Mouse (Mus musculus) B cell, adult 2 months (primary cell): ENCODE data around the gene Meaf6.
A peak's percentile ranks its signal among the peaks of the same experiment; 100 is the strongest.

Source experiments
- DNase-seq, 2 experiments: peaks; one replicate each; pipeline ENCODE4 v3.0.0; 2022

Meaf6 gene

DNA sequence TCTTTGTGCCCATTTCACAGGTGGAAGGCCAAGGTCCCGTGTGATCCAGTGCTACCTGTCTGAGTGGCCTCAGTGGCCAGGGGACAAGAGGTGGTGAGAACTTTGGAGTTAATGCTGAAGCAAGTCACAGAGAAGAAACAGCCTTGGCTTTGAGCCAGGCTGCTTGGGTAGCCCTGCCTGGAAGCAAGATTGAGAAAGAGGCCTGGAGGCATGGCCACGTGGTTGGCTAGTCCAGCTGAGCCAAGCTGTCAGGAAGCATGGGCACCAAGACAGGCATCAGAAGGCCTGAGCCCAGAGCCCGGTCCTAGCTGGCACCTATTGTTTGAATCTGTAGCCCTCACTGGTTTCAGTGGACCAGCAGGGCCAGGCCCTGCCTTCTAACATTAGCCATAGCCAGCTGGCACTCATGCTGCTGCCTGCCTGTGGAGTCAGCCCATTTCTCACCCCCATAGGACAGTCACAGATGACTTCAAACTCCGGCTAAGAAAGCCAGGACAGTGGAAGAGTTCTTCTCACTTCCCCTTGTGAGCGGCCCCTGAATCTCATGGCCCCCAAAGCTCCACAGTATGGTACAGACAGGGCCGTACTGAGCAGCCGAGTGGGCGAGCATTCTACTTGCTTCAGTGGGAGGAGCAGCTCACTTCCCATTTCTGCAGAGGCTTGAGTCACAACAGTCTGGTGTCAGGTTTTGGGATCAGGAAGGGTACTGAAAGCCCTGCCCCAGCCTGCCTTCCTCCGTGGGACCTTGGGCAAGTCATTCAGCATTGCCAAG is 31.3 kb downstream of the Meaf6 start:
- DNase-seq = peak; percentile 81 to 84

DNA sequence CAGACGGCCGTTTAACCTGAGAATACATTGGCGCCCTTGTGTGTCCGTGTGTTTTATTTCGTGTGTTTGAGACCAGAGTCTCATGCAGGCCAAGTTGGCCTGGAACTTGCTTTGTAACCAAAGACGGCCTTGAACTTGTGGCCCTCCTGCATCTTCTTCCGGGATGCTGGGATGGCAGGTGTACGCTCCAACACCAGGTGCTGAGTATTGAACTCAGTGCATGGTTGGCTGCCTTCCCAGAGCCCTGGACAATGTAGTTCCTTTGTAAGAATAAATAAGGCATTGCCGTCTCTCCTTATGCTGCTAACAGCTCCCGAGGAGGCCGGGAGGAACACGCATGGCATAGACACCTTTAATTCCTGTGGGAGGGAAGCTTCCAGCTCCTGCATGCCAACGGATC is 32.0 kb downstream of the Meaf6 start:
- no peak for DNase-seq

DNA sequence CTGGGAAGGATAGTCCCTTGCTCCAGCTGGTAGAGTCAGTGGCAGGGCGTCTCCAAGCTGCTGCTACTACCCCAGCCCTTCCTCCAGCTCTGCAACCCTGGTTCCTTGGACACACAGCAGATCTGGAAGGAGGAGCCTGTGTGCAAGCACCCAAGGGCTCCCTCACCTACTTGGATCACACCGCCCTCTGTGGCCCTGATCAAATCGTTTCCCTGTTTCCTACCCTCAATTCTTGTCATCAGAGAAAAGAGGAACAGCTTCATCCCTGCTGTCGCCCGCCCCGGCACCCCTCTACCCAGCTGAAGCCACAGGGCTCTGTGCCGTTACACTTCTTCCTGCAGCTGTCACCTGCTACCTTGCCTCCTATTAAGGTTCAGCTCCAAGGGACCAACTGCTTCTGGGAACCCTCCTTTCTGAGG is 33.0 kb downstream of the Meaf6 start:
- peak; percentile 76 to 80 for DNase-seq

DNA sequence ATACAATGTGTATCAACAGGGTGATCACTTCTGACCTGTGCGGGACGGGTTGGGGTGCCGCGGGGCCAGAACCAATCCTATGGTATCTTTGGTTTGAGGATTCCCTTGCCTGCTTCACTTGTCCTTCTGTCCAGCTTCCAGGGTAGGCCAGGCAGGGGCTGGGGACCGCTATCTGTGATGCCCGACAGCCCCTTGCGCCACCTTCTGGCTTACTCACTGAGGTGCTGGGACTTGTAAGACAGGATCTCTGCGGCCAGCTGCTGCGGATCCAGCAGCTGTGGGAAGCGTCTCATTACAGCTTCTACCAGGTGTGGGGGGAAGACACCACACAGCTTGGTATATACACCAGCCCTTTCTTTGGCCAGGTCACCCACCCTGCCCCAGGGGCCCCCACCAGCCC is 34.1 kb downstream of the Meaf6 start:
- DNase-seq = peak; percentile 37

DNA sequence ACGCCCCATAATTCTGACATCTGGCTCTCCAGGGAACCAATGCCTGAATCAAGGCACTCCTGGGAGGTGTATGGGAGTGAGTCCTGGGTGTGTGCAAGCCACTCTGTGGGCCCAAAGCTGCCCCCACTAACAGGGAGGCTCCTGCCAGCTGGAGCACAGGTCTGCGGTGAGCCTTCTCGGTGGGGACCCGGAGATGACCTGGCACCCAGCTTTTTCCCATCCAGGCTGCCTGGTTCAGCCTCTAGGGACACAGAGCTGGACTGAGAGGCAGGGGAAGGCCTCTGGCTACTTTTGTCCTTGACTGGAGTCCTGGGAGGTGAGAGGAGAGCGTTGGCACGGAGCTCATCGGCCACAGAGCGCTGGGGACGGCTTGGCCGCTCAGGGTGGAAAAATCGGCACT is 34.8 kb downstream of the Meaf6 start:
- DNase-seq = peak; percentile 12 to 20

DNA sequence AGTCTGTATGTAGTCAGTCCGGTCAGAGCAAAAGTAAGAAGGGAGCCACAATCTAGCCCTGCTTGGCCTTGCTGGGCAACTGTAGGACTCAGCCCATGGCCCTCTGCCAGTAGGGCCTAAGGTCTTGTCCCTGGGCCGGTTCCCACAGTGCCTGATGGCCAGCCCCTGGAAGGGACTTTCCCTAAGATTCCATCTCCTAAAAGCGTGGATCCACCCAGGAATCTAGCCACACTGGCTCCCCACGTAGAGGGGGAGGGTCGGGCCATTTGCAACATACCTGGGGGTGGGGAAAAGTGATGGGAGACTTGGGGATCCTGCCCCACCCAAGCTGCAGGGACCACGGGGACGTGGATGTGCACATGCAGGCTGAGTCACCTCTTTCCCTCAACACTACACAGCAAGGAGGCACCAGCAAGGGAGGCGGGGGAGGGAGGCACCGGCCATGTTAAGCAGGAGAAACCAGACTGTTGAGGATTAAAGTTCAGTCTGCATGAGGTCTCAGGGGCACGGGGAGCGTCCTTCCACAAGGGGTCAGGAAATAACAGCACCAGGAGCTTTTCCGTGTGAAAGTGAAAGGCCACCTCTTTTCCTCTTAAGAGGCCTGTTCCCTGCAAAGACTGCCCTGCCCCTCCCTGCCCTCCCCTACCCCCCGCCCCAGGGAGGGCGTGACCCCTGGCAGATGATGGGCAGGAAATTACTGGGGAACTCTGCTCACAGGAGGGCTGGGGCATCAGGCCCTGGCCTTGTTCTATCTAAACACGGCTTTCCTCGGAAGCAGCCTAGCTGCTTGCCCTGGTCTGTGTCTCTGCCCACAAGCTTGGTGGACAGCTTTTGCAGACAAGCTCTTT is 37.7 kb downstream of the Meaf6 start:
- DNase-seq = peak; percentile 51 to 54

DNA sequence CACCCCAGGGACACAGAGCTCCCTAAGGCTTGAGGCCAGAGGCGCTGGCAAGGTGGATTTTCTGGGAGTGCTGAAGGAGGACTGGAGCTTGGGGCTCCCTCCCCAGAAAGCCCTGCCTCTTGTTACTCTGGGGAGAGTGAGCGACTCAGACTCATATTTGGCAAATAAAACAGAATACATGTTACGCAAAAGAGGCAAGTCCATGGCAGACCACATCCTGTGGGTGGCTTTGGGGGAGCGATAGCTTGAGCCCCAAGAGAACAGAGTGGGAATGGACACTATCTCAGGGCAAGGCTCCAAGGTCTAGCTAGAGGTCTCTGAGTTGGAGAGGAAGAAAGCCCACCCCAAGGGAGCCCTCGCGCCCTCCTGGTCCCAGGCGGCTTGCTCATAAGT is 38.3 kb downstream of the Meaf6 start:
- DNase-seq = peak; percentile 64 to 65

DNA sequence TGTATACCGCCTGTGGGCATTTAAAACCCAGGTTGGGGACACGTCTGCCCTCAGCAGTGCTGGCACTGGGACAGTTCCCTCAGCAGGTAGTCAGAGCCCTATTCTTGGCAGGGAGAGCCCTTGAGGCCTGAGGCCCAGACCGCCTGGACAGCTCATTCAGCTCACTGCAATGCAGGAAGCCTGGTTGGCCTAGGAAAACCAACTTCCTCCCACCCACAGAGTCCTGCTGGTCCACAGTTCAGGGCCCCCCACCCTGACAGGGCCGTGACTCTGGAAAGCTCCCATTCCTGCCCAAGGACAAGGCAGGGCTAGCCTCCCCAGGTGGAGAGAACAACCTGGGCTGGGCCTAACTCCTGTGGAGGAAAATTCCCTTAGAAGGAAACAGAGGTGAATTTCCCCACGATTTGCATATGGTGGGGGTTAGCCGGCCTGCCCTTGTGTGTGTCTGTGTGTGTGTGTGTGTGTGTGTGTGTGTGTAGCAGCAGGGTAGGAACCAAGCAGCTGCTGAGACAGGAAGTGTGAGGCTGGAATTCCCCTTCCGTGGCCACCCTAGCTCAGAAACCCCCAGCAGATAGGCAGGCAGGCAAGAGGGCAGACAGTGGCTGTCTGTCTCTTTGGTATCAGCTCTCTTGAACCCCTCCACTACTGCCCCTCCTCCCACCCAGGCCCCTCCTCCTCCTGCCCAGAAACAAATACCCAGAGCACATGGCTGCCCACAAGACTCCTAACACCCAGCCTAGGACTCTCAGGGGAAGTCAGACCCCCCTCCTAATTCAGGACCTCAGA is 39.7 kb downstream of the Meaf6 start:
- peak; percentile 89 to 91 for DNase-seq

DNA sequence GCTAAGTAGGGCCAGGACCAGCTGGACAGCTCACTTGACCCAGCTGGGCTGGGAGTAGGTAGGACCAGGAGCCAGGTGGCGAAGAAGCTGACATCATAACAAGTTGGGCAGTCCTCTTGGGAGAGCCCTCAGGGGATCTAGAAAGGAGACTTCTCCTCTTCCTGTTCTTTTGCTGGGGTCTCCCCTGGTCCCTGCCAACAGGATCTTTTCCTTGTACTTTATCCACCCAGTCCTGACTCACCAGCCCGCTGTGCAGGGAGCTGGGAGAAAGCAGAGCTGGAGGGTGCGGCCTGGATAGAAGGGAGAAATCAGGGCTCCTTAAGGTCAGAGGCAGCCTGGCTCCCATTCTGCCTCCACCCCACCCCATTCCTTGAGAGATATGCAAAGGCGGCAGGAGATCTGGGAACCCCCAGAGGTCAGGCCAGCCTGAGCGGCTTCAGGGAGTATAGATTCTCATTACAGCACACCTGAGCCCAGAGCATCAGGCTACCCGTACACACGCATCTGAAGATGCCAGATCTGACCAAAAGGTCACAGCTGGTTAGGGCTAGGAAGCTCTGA is 40.5 kb downstream of the Meaf6 start:
- peak in 1 of 2 experiments; percentile 30 for DNase-seq

DNA sequence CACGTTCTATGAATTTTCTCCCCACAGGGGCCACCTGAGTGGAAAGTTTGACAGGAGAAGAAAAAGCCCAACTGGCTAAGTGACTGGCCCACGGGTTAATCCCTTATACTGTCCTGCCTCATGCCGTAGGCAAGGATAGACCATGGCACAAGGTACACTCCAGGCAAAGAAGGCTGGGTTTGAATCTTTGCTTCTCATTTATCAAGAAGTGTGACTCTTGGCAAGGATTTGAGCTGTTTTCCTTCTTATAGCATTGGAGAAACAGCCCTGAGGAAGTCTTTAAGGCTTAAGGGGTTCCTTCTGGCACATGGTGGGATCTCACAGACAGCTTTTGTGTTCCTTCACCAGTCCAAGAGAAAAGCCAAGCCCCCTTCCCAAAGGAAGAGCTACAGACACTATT is 41.3 kb downstream of the Meaf6 start:
- peak in 1 of 2 experiments; percentile 25 for DNase-seq

DNA sequence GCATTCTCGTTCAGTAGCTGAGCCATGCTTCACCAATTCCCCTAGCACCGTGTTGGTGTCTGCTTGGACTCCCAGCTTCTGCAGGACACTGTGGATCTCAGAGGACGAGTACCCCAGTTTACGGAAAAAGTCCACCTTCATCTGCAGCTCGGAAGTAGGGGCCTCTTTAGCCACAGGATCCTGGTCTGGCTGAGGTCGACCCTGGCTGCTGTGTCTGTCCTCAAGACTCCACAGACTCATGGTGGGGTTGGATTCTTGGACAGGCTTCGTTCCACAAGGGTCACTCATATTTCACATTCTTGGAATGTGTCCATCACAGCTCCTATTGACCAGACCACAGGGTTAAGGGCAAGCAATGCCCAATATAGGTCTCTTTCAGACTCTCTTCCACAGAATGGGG is 41.8 kb downstream of the Meaf6 start:
- peak in 1 of 2 experiments; percentile 15 for DNase-seq

DNA sequence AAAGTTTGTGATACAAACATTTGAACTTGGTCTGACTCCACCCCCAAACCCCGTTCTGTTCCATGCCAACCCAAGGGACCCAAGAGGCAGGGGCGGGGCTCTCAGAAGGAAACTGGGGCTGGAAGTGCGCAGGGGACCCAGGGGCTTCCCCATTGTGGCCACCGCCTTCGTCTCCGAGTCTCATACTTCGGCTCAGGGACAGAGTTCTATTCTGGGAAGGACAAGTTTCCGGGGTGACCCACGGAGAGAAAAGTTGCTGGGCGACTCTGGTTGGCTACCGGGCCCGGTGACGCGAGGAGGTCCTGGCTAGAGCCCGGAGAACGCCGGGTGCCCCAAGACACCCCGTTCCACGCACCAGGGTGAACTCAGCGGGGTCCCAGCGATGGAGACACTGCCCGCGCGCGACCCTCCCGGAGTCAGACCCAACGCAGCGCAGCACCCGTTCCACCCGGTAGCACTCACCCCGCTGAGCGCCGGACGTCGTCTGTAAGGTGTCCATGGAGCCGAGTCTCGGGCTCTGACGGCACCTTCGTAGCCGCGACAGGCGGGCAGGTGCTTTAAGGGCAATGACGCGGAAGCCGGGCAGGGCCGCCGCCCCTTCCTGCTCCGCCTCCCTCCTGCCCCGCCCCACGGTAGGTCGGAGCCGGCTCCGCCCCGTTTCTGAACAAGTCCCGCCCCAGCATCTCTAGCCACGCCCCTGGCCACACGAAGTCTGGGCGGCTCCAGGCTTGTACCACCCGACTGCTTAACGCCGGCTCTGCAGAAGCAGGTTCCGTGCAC is 42.6 kb downstream of the Meaf6 start, which contains the start of gene Zc3h12a:
Gene Zc3h12a, minus strand, starts transcription at position 536 of the 780 bp plus-strand sequence.
- DNase-seq = peak; percentile 97

DNA sequence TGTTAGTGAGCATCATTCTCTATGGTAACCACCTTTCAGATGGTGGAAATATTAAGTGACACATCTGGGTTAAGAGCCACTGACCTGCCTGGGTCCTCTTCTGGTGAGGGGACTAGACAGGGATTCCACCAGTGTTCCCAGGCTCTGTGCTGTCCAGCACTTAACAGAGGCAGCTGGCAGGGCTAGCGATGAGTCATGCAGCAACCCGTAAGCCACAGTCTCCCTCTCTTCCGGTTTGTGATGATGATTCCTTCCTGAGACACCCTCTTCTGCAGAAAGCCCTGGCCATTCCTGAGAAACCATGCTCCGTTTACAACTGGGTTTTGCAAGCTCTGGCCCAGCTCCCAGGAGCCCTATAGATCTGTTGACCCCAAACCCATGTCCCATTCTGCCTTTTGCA is 46.6 kb downstream of the Meaf6 start:
- DNase-seq = no peak

DNA sequence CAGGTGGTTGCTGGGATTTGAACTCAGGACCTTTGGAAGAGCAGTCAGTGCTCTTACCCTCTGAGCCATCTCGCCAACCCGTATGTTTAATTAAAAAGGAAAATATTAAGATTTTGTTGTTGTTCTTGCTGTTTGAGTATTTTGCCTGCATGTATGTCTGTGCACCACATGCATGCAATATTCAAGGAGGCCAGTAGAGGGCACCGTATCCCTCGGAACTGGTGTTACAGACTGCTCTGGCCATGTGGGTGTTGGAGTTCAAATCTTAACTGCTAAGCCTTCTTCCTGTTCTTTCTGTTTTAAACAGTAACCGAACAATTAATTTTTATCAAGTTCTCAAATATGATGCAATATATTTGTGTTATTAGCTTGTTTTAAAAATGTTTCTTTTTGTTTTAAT is 47.5 kb downstream of the Meaf6 start:
- peak; percentile 88 to 89 for DNase-seq

DNA sequence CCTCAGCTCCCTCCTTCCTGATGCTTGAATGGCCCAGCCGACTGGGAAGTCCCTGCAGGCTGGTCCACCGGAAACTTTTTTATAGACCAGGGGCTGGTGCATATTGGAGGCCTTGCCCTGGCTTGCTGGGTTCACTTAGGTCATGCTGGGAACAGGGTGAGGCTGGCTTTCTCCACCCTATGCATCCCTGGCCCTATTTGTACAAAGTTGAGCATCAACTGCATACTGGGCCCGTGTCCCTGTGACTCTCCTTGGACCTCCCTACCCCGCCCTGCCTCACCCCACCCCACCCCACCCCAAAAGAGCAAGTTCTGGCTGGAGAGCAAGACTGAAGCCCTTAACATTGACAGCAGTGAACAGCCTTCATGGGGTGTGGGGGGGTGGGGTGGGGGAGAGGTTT is 49.3 kb downstream of the Meaf6 start:
- no peak for DNase-seq

DNA sequence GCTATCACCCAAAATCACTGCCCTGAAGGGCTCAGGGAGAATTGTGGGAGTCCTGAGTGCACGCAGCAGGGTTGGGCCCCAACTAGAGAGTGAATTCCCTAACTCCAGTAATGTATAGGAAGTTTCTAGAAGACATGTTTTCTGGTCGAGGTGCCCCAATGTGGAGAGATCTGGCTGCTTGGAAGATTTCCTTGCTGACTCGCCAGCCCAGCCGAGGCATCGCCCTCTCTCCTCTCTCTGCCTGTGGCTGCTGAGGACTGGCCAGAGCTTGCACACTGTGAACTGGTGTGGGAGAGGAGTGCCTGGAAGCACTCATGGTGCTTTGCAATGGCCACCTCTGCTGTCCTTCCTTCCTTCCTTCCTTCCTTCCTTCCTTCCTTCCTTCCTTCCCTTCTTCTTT is 49.7 kb downstream of the Meaf6 start:
- DNase-seq = no peak

DNA sequence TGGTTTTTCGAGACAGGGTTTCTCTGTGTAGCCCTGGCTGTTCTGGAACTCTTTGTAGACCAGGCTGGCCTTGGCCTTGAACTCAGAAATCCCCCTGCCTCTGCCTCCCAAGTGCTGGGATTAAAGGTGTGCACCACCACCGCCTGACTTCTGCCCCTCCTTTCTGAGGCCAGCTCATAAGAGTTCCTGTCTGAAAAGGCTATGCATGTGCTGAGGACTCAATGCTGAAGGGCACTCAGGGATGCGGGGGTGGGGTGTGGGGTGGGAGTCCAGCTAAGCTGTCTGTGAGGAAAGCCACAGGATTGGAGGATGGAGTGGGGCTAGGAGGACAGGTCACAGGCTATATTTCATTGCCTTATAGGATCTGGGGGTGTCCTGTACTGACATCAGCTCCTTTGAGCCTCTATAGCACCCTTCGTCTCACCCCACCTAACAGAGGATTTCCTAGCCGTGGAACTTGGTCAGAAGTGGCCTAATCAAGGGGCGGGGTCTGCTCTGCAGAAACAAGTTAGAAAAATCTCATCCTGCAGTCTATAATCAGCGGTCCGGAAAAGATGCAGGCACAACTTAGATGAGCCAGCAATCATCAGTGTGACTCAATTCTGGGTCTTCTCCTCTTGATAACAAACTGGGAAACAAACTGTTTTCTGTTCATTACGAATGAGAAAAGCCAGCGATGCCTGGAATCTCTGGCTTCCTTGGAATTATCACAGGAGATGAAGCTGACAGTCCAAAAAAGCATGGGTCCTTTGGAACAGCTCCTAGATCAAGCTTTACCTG is 50.3 kb downstream of the Meaf6 start:
- no peak for DNase-seq

DNA sequence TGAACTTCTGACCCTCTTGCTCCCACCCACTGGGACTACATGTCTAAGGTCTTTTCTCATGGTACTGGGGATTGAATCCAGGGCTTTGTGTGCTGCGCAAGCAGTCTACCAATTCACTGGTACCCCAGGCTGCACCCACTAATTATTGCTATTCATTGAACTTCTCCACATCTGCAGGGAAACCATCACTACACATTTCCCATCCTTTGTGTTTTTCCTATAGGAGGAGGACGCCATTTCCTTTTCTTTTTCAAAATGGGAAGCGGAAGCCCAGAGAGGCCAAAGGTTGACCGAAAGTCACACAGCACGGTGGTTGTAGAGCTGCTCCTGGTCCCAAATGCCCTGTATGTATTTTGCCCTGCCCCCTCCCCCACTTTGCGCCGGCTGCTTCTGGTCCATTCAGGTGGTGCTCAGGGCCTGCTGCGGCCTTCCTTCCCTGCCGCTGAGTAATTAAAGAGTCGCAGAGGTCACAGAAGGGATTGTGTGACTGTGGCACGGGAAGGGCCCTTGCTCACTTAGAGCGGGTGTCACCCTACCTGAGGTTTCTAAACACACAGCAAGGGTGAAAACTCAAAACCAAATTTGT is 51.5 kb downstream of the Meaf6 start:
- no peak for DNase-seq

DNA sequence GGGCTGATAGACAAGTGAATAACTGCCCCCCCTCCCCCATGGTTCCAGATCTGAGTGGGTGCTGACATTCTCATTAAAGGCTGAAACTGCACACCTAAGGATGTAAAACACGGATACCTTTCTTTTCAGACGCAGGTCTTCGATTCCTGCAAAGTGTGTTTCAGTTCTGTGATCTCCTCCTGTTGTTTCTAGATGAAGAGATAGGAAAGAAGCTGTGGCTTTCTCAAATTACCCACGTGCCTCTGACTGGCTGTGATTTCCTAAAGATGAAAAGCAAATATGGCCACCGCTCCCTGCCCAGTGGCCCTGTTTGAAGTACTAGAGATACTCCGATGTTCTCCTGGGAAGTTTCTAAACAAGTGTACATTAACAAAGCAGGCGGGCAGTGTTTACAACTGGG is 53.4 kb downstream of the Meaf6 start:
- no peak for DNase-seq

DNA sequence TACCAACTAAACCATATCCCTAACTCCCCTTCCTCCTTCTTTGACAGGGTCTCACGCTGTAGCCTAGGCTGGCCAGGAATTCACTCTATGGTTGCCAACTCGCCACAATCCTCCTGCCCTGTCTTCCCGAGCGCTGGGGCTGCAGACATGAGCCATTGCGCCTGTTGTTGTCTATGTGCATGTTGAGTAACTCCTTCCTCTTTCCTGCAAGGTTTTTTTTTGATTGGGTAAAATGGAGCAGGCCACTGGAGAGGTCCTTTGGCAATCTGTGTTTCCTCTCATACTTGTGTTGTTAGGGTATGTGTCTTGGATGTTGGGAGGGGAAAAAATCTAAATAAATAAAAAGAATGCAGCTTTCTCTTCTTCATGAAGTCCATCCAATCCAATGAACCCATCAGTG is 59.3 kb downstream of the Meaf6 start:
- no peak for DNase-seq

DNA sequence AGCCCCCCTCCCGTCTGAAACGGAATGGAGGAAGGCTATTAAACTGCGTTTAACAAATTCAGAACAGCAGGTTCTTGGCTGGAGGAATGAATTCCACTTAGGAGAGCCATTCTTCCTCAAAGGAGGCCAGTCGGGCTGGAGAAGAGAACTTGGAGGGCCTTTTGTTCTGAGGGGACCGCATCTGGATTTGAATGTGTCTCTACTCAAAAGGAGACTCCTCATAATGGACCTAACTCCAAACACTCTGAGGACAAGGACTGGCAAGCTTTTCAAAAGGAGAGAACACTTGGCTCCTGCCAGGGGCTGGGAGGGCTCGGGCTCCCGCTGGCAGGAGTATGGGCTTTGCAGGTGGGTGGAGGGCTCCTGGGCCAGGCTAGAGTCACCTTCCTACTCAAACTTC is 59.7 kb downstream of the Meaf6 start:
- no peak for DNase-seq
